Mouse (Mus musculus) bone marrow macrophage, adult 2 months (primary cell): ENCODE measurements at regions not wholly inside any gene's neighbourhood (a gene's known extent, or its start where the extent isn't known, plus 50 kb on each side); places are given as distances from the start of the nearest gene placed in this dataset.

Experiments used
- CTCF ChIP-seq: IDR thresholded peaks from 2 replicates; pipeline ENCODE4 v1.5.1; 2012; ENCODE audit warnings: low read depth, mild to moderate bottlenecking, low read length, moderate library complexity
- POLR2A ChIP-seq: IDR thresholded peaks from 2 replicates; pipeline ENCODE4 v1.6.1; 2012; ENCODE audit warnings: mild to moderate bottlenecking, low read depth, low read length, borderline replicate concordance

- TF ChIP-seq CTCF: no peak
- TF ChIP-seq POLR2A: no peak
Measured at GRCm38 (mm10) chr1:64413181-64413560, 119.3 kb upstream of the Creb1 start.
